Mouse (Mus musculus): ENCODE measurements around the gene Col6a1. TPM values are rescaled to one million over a fixed set of nuclear protein-coding genes. Genes with fewer than 3 reads are reported as not detected.

The Col6a1 gene
- total RNA-seq, 1 experiment = 4.9 TPM

DNA sequence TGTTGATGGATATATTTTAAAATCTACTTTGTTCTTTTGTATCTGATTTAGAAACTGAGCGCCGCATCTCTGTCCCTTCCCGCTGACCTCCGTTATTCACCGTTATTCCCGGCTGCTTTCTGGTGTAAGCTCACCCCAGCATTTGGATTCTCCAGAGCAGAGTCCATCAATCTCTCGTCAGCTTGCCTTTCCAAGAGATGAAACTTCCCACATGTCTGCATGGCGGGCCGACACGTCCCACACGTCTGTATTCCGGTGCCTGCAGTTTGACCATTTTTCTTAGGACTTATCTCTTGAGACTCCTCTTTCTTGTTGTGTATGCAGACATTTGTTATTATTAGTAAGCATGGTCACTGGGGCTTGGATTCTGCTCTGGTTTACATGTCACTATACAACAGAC, 42.0 kb downstream of the Col6a1 start:
- no peak overlapping the region for H3K9ac ChIP-seq (ENCODE audit: insufficient read depth, low read depth, low read length, poor library complexity, severe bottlenecking)
- H3K36me3 ChIP-seq (ENCODE audit: control insufficient read depth, insufficient read depth, low read length, poor library complexity, severe bottlenecking) = no peaks in the 10 kb centered on the region
- no peak overlapping the region for H3K4me3 ChIP-seq (ENCODE audit: insufficient read depth in 1 of 2, low read depth in 1 of 2, low read length in 2 of 2, poor library complexity in 1 of 2, severe bottlenecking in 1 of 2)
- H3K27ac ChIP-seq (ENCODE audit: insufficient read depth, low read depth, low read length, poor library complexity, severe bottlenecking) = no peak overlapping the region
- H3K9me3 ChIP-seq (ENCODE audit: control insufficient read depth, insufficient read depth, low read depth, low read length) = no peaks in the 10 kb centered on the region
- H3K4me1 ChIP-seq (ENCODE audit: control insufficient read depth in 2 of 2, insufficient read depth in 2 of 2, low read length in 2 of 2, poor library complexity in 1 of 2) = no peaks in the 10 kb centered on the region
- no peak for DNase-seq (ENCODE audit: low read depth, low spot score)
- TF ChIP-seq MAFK (IDR thresholded peaks at IDR 0.05; ENCODE audit: insufficient read depth, low read depth, low read length) (no peak), CHD2 (IDR thresholded peaks at IDR 0.05; ENCODE audit: low read depth, low read length) (no peak), ZC3H11A (IDR thresholded peaks at IDR 0.05; ENCODE audit: borderline replicate concordance, low read depth, low read length) (no peak), HCFC1 (IDR thresholded peaks at IDR 0.05; ENCODE audit: borderline replicate concordance, insufficient read depth, low read length) (no peak), ZNF384 (IDR thresholded peaks at IDR 0.05; ENCODE audit: low read depth, low read length) (no peak)
- in situ Hi-C loops (cut with MboI; ENCODE audit: low sequenced_read_pairs in 2 of 2, unreplicated experiment in 2 of 2) = no loop called here

DNA sequence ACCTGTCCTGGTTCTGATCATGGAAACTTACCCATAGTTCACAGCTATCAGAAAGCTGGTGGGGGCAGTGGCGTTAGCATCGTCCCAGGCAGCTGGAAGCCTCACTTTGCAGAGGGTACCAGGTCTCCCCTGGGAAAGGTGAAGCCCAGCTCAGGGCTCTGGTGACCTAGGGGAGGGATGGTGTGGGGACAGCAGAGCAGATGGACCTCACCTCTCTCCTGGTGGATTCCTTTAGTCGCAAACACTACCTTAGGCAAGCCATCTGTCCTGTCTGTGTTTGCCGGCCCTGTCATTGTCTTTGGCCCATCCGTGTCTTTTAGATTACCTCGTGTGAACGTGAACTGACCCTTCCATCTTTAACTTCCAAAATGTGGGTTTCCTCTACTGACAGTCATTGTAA, 42.5 kb downstream of the Col6a1 start:
- H3K9ac ChIP-seq (ENCODE audit: insufficient read depth, low read depth, low read length, poor library complexity, severe bottlenecking) = no peak overlapping the region
- no peaks in the 10 kb centered on the region for H3K9me3 ChIP-seq (ENCODE audit: control insufficient read depth, insufficient read depth, low read depth, low read length)
- no peak overlapping the region for H3K4me3 ChIP-seq (ENCODE audit: insufficient read depth in 1 of 2, low read depth in 1 of 2, low read length in 2 of 2, poor library complexity in 1 of 2, severe bottlenecking in 1 of 2)
- no peak for TF ChIP-seq ZNF384 (IDR thresholded peaks at IDR 0.05; ENCODE audit: low read depth, low read length)
- TF ChIP-seq CHD2 (IDR thresholded peaks at IDR 0.05; ENCODE audit: low read depth, low read length) = no peak
- TF ChIP-seq MAFK (IDR thresholded peaks at IDR 0.05; ENCODE audit: insufficient read depth, low read depth, low read length) = no peak
- TF ChIP-seq ZC3H11A (IDR thresholded peaks at IDR 0.05; ENCODE audit: borderline replicate concordance, low read depth, low read length) = no peak
- TF ChIP-seq HCFC1 (IDR thresholded peaks at IDR 0.05; ENCODE audit: borderline replicate concordance, insufficient read depth, low read length) = no peak
- H3K4me1 ChIP-seq (ENCODE audit: control insufficient read depth in 2 of 2, insufficient read depth in 2 of 2, low read length in 2 of 2, poor library complexity in 1 of 2) = no peaks in the 10 kb centered on the region
- H3K27ac ChIP-seq (ENCODE audit: insufficient read depth, low read depth, low read length, poor library complexity, severe bottlenecking) = no peak overlapping the region
- in situ Hi-C loops (cut with MboI; ENCODE audit: low sequenced_read_pairs in 2 of 2, unreplicated experiment in 2 of 2) = no loop called here
- DNase-seq (ENCODE audit: low read depth, low spot score) = no peak
- no peaks in the 10 kb centered on the region for H3K36me3 ChIP-seq (ENCODE audit: control insufficient read depth, insufficient read depth, low read length, poor library complexity, severe bottlenecking)

DNA sequence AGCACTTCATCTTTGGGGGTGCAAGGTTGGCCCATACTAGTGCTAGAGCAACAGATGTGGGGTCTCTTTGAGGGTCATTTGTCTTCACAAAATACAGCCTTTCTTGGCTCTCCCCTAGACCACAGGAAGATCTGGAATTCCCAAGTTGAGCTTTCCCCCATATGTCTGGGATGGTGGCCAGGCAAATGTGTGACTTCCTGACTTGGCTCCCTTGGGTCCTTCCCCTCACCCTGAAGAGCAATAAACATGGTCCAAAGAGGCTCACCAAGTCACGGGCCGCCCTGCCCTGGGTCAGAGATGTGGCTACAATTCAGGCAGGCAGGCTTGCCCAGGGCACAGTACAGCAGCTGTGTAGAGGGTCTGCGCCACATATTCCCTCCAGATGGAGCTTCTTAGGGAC, 44.1 kb downstream of the Col6a1 start:
- in situ Hi-C loops (cut with MboI; ENCODE audit: low sequenced_read_pairs in 2 of 2, unreplicated experiment in 2 of 2) = no loop called here
- Histone ChIP-seq H3K4me3 (ENCODE audit: insufficient read depth in 1 of 2, low read depth in 1 of 2, low read length in 2 of 2, poor library complexity in 1 of 2, severe bottlenecking in 1 of 2) (no peak overlapping the region), H3K9me3 (ENCODE audit: control insufficient read depth, insufficient read depth, low read depth, low read length) (no peaks in the 10 kb centered on the region), H3K4me1 (ENCODE audit: control insufficient read depth in 2 of 2, insufficient read depth in 2 of 2, low read length in 2 of 2, poor library complexity in 1 of 2) (no peaks in the 10 kb centered on the region), H3K36me3 (ENCODE audit: control insufficient read depth, insufficient read depth, low read length, poor library complexity, severe bottlenecking) (no peaks in the 10 kb centered on the region), H3K9ac (ENCODE audit: insufficient read depth, low read depth, low read length, poor library complexity, severe bottlenecking) (no peak overlapping the region), H3K27ac (ENCODE audit: insufficient read depth, low read depth, low read length, poor library complexity, severe bottlenecking) (no peak overlapping the region)
- DNase-seq (ENCODE audit: low read depth, low spot score) = no peak
- TF ChIP-seq ZNF384 (IDR thresholded peaks at IDR 0.05; ENCODE audit: low read depth, low read length) = no peak
- TF ChIP-seq CHD2 (IDR thresholded peaks at IDR 0.05; ENCODE audit: low read depth, low read length) = no peak

DNA sequence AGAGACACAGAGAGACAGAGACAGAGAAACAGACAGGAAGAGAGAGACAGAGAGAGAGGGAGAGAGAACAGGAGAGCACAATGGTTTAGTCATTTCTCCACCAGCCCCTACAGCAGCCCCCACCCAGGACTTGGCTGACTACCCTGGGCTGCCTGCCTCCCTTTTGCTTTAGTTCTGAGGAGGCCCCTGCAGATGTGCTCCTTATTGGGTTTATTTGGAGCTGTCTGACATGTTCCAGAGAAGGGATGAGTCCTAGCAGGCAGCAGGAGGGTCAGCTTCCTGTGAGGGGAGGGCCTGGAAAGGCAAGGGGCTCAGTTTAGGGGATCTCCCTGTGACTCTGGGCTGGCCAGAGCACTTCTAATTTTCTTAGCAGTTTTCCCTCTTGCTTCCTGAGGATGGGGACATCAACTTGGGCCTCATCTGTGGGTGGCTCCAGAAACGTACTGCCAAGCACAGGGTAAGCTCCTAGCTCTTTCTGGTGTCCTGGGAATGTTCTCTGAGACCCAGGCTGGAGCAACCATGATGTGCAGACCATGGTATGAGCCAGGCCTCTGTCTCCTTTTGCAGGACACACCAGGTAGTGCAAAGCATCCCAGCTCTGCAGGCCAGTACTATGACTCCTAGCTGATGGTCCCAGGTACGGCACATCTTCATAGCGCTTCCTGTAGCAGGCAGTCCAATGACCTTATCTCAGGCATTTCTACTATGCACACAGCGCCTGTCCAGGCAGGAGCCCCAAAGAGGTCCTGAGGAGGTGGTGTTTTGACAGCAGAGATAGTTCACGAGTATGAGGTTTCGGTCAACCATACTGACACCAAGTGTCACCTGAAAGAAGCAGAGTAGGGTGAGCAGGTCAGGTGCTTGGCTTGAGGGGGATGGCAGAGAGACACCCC, 45.0 kb downstream of the Col6a1 start:
- TF ChIP-seq ZC3H11A (IDR thresholded peaks at IDR 0.05; ENCODE audit: borderline replicate concordance, low read depth, low read length) (no peak), HCFC1 (IDR thresholded peaks at IDR 0.05; ENCODE audit: borderline replicate concordance, insufficient read depth, low read length) (no peak), CHD2 (IDR thresholded peaks at IDR 0.05; ENCODE audit: low read depth, low read length) (no peak), ZNF384 (IDR thresholded peaks at IDR 0.05; ENCODE audit: low read depth, low read length) (no peak), MAFK (IDR thresholded peaks at IDR 0.05; ENCODE audit: insufficient read depth, low read depth, low read length) (no peak)
- no peak for DNase-seq (ENCODE audit: low read depth, low spot score)
- Histone ChIP-seq H3K27ac (ENCODE audit: insufficient read depth, low read depth, low read length, poor library complexity, severe bottlenecking) (no peak overlapping the region), H3K36me3 (ENCODE audit: control insufficient read depth, insufficient read depth, low read length, poor library complexity, severe bottlenecking) (no peaks in the 10 kb centered on the region), H3K4me3 (ENCODE audit: insufficient read depth in 1 of 2, low read depth in 1 of 2, low read length in 2 of 2, poor library complexity in 1 of 2, severe bottlenecking in 1 of 2) (no peak overlapping the region), H3K9ac (ENCODE audit: insufficient read depth, low read depth, low read length, poor library complexity, severe bottlenecking) (no peak overlapping the region), H3K4me1 (ENCODE audit: control insufficient read depth in 2 of 2, insufficient read depth in 2 of 2, low read length in 2 of 2, poor library complexity in 1 of 2) (no peaks in the 10 kb centered on the region), H3K9me3 (ENCODE audit: control insufficient read depth, insufficient read depth, low read depth, low read length) (no peaks in the 10 kb centered on the region)
- in situ Hi-C loops (cut with MboI; ENCODE audit: low sequenced_read_pairs in 2 of 2, unreplicated experiment in 2 of 2) = no loop called here
